Mouse (Mus musculus) ovary, adult 18-20 months (tissue): ENCODE results near the gene Gnao1.

Experiments
- DNase-seq: peaks from one replicate; pipeline ENCODE4 v3.0.0; 2022; ENCODE audit warnings: low spot score, mixed read lengths

The Gnao1 gene

DNA sequence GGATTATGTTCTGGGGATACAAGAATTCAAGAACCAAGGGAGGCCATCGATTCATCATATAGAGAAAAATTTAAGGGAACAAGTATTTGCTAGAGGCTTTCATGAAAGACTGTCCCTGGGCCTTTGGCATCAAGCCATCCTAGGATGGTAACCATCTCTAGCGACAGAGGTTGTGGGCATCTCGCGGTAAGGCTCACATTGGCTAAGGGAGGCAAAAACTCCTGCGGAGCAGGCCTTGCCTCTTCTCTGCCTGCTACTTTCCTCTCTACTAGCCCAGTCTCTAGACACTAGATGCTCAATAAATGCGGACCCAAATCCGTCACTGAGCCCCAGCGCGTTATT is at the start of gene Gnao1:
TSS of gene Gnao1 (plus strand) at position 281 of the 342 bp plus-strand sequence.
- peak; percentile 25 for DNase-seq

DNA sequence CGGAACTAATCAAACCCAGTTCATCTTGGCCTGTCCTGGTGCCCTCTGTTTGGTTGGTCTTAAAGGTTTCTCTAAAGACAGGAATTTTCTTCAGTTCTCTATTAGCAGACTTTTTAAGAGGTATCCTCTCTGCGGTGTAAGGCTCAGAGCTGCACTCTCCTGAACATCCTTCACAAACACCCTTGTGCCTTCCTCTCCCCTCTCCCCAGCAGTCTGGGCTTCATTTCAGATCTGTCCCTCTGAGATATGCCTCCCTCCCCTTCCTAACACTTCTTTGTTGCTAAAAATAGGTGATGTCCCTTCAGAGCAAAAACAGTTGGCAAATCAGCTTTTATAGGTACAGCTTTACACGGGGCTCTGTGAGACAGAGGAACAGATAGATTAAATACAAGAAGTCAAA is 32.2 kb upstream of the Gnao1 start:
- DNase-seq: no peak

DNA sequence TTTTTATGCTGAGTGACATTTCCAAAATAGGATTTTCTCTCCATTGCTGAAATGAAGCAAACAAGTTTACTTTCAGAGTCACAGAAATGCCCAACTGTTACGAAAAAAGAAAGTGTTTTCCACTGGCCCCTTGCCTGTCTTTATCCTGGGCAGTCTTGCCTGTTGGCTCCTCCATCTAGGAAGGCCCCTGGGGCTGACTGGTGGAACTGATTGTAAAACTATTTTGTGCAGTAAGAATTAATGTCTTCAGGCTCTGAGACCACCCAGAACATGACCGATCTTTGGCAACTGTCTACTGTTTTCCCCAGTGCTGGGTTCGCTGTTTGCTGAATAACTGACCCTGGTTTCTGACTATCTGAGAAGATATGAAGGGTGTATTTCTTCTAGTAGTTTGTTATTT is 540 bp upstream of the Gnao1 start:
- no peak for DNase-seq

DNA sequence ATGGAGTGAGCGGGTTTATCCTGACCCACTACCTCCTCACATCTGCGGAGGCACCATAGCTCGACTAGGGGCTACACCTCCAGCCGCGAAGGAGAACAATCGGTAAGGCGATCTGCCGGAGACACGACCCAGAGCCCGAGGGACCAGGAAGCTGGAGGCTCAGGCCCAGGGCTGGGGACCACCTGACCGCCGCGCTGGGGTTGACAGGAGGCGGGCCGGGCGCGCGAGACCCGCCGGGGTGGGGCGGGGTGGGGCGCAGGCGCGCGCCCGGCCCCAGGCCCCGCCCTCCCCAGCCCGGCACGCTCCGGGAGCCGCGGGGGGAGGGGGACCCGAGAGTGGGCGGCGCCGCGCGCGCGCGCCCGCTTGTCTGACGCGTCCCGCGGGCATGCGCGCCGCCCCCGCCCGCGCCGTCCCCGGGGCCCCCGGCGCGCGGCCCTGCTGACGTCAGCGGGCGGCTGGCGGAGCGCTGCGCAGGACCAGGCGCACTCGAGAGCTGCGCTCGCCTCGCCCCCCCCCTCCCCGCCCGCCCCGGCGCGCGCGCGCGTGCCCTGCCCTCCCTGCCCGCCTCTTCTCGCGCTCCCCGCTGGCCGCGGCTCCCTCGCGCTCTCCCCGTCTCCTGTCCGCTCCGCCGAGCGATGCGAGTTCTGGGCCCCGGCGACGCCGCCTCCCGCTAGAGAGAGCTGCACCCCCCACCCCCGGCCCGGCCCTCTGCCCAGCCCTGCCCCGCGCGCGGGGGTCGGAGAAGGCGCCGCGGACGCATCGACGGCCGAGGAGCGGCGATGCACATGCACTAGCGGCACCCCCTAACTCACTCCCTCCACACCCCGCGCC is 477 bp downstream of the Gnao1 start:
- DNase-seq: peak; percentile 76

DNA sequence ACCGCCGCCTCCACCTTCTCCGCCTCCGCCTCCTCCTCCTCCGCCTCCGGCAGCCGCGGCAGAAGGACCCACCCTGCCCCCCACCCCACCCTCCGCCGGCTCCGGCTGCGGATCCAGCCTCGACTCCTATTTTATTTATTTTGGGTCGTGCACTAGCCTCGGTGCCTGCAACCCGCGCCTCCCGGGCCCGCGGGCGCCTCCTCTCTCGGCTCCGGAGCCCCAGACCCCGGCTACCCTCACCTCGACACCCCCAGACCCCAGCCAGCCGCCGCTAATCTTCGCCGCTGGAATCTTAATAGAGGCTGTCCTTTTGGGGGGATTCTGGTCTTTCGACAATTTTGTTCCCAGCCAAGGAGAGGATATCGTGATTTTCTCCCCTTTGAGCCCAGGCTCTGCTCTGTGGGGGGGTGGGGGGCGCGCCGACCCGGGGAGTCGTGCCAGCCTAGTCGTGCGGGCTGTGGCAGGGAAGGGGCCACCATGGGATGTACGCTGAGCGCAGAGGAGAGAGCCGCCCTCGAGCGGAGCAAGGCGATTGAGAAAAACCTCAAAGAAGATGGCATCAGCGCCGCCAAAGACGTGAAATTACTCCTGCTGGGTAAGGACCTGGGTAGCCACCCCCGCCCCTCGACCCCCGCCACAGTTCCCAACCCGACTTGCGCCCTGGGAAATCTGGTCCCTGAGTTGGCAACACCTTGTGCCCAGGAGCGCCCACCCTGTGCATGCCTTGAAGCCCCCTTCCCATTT is 1.3 kb downstream of the Gnao1 start:
- no peak for DNase-seq

DNA sequence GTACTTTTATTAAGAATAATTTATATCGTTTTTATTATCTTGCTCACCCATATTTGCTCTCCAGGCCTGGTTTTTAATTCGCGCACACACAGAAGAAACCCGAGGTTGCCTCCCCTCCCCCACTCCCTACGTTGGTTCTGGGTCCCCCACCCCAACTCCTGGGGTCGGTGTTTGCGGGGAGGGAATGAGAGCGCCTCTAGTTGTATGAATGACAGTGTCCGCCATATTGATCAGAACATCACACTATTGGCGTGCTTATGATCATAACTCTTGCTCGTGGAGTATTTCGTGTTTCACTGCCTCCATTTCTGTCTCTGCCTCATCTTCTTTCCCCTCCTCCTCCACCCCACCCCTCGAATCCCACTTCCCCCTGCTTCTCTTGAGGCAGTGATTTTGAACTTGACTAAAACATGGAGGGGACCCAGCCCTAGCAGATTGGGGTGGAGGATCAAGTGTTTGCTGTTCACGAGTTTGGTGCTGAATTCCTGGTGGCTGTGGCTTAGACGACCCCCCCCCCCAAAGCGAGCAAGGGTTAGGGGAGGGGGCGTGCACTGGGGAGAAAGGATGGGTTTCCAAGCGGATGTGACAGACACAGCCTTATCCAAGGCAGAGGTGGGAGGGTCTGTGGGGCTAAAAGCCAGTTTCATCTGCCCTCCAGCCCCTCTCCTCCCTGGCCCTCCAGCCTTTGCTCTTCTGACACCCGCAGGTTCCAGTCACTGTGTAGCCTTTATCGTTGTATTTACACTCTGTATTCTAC is 2.1 kb downstream of the Gnao1 start:
- no peak for DNase-seq

DNA sequence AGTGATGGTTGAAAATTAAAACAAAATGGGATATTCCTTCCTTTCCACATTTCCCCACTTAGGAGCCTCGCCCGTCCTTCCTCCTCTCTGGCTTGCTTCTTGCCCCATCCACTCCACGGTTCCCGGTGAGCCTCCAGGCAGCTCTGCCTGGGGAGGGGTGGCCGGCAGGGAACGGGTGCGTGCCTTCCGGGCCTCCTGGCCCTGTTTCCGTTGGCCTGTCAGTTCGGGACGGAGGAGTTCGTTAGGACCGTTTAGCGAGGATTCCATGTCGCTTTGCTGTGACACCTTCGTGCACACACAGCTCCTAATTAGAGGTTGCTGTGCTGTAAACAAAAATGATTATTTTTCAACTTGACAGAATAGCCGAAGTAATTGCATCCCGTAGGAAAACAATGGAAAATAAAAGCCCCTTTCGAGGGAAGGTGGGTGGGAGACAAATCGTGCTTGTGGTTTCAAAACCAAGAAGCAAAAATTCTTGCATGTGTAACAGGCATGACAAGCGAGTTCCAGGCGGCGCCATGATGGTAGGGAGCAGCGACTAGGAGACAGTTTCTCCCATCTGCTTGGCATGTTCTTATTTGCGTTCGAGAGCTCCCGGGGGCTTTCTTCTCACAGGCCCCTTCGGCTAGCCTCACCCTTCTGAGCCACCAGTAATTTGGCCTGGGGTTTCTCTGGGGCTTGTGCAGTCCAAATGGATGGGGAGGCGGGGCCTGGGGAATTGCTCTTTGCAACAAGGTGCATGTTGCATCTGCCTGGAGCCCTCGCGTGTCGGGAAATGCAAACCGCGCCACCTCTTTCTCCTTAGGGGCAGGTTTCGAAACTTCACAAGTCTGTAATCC is 3.0 kb downstream of the Gnao1 start:
- no peak for DNase-seq

DNA sequence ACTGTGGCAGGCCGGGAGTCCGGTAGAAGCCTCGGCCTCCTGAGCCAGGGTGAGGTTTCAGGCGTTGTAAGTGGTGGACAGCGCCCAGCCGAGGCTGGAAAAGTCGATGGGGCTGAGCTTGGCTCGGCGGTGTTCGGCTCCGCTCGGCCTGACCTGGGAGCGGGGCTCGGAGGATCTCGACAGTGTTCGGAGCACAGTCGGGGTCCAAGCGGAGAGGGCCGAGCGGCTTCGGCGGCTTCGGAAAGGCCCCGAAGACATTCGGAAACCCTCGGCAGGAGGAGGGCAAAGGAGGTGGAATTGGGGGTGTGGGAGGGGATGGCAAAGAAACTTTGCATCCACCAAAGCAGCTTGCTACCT is 3.6 kb downstream of the Gnao1 start:
- DNase-seq: peak; percentile 82

DNA sequence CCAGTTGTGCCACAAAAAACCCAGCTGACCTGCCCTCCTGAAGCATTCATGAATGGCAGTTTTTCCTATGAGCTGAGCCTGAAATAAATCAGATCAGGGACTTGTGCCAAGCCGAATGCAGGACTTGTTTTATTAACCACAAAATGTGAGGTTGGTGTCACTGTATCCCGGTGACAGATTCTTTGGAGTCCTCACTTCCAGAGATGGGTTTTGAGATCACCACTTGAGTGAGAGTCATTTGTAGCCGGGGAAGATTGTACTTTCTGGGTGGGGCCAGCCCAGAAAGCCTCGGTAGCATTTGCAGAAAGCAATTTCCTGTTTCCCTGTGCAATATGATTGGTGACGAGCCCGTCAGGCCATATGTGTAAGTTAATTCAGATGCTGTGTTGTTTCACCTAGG is 4.5 kb downstream of the Gnao1 start:
- no peak for DNase-seq

DNA sequence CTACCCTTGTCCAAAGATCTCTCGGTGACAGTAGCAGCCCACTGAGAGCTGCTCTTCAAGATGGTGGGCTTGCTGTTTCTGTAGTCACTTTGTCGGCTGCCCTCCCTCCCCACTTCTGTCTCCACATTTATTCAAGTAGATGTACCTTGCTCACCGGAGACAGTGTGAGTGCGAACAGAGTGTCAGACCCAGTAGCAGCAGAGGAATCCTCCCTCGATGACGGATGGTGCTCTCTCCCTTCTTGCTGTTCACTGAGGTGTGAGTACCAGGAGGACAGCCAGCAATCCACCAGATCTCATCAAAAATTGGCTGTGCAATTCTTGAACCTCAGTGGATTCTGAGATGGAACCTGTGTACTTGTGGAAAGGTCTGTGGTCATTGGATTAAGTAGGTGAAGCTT is 6.5 kb downstream of the Gnao1 start:
- DNase-seq: no peak

DNA sequence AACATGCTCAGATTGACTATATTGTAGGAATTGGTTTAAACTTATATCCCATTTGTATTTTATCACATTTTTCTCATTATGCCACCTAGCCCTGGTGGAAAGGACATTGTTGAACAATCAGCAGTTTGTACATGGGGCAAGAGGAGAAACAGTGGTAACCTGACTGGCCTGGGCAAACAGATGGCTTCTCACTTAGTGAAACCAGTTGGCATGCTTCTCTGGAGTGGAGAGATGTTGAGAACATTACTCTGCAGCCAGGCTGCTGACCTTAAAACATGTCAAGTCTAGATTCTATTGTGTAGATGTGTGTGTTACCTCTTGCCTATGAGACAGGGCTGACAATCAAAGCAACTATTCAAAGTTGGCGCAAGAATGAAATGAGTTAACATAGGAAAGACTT is 7.6 kb downstream of the Gnao1 start:
- no peak for DNase-seq

DNA sequence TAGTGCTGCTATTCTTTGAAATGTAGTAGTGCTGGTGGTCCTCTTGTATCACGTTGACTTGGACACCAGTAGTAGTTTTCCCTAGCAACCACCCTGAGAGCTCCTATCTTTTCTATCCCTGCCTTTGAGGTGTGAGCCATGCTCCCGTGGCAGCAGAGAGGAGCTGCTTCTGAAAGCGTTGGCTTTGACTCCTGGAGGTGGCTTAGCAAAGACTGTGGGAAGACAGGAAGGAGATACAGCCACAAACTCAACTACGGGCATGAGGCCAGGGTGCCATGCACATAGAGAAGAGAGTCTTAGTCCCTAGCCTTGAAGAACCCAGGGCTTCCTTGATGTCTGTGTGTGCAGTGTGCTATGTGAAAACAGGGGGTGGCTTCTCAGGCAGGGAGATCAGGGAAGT is 10.2 kb downstream of the Gnao1 start:
- DNase-seq: no peak

DNA sequence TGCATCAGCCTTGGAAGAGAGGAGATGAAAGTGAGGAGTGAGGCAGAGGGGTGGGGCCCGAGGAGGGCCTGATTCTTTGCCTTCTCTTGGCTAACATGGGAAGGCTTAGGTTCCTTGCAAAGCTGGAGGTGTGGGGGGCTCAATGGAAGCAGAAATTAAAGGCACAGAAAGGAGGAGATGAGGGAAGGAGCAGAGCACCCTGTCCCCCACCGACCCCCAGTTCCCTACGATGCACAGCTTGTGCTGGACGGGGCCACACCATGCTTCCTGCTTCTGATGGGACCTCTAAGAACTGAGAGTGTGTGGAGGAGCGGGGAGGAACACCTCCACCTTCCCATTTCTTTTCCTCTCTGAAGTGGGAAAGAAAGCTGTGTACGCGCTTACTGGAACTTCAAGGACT is 11.6 kb downstream of the Gnao1 start:
- no peak for DNase-seq

DNA sequence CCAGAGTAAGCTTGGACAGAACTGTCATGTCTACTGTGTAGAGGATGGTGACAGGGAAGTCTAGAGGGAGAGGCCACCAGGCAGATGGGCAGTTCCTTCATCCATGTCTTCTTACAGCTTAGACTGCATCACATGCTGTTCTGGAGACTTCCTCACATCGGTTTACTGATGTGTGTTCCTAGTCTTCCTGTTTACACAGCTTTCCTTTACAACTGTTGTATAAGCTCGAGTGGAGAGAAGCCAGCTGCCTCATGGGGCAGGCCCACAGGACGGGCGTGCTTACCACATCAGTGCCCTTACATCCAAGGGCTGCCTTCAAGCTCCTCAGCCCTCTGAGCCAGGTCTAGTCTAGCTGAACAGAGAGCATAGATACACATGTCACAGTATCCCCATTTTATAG is 15.6 kb downstream of the Gnao1 start:
- no peak for DNase-seq

DNA sequence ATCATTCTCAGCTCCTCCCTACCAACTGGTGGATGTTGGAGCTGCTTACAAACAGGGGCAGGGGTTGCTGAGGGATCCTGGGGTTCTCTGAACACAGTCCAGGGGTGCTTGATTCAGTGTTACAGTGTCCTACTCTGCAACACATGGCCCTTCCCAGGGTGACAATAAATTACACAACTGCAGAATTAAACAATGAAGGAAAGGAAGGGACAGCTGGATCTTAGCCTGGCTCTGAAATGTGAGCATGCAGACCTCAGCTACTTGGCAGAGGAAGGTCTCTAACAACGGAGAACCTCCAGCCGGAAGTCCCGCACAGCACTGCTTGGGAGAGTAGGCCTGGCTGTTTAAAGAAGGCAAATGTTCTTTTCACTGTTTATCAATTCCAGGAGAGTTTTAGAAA is 20.9 kb downstream of the Gnao1 start:
- DNase-seq: no peak

DNA sequence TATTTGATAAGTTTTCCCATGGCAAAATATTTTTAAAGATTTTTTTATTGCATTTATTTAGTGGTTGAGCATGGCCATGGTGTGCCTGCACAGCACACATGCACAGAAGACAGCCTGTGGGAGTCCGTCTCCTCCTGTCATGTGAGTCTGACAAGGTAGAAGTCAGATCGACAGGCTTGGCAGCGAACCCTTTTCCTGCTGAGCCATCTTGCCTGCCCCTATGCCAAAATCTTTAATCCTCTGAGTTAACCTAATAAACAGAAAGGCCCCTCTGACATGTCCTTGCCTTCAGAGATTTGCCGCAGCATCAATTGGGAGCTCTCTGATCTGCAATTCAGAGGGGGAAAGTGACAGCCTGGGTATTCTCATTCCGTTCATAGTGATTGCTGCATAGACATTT is 26.0 kb downstream of the Gnao1 start:
- DNase-seq: no peak

DNA sequence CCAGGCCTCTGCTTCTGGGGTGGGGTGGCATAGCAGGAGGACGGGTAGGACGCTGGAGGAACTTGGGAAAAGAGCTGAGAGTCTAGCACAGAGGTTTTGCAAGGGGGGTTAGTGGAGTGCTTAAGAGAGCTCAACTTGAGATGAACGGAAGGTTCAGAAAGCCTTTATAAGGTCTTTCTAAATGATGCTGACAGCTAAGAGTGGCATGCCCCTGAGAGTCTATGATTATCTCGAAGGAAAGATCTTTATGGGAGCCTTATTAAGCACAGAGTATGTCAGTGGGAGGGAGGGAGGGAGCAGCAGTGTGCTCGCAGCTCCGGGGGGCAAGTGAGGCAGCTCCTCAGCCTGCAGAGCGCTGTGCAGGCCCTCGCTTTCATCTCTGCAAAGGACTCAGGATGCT is 29.3 kb downstream of the Gnao1 start:
- no peak for DNase-seq

DNA sequence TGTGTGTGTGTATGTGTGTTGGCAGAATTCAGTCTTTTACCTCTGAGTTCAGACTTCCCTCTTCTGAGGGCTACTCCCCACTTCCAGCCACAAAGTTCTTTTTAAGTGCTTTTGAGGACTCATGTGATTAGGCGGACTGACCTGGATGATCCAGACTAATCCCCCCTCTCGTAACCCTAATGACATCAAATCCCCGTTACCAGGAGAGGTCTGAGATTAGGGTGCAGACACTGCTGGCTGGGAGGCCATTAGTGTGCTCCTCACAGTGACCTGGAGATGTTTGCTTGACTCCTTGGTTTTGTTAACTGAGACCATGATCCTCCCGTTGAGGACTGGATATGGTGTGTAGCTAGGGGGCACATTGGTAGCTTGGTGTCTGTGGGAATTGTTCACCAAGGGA is 30.7 kb downstream of the Gnao1 start:
- DNase-seq: no peak

DNA sequence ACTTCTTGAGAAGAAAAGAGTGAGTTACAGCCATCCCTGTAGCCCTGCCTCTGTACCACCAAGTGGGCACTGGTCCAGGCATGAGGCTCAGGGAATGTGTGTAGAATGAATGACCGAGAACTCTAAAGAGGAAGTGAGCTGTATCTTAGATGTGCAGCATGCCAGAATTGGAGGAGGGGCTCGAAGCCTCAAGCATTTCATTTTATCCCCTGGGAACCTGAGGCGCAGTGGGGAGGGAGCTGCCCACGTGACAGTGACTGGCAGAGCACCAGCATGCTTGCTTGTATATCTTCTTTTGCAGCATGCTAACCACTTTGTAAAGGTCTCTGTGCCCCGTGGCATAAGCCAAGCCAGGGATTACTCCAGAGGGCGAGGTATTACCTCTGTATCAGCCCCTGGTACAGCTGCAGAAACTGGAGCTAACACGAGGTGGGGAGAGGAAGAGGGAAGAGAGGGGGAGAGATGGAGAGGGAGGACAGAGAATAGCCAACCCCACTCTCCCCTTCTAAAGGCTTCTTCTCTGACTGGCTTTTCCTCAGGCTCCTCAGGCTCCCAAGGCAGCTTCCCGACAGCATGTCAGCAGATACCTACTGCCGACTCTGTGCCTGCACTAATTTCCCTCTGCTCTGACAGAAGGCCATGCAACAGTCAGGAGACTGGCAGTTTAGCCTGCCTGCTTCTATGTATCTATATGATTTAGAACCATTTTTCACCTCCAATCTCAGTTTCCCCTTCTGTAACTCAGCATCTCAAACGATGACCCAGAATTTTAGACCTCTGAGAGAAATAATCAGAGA is 31.4 kb downstream of the Gnao1 start:
- peak; percentile 12 for DNase-seq

DNA sequence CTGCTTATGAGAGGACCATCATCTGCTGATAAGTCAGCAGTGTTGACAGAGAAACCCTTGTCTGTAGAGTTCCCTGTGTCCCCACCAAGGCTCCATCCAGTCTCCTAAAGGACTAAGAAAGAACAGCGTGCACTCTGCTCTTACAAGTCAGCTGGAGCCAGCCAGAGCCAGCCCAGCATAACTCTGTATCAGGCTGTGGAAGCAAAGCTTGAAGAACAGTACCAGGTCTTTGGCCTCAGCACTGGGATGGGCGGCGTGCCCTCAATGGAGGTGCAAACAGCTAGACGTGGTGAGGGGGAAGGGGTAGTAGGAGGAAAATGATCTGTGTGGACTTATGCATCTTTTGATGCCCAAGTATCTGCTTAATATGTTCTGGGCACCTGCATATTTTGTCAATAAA is 32.8 kb downstream of the Gnao1 start:
- DNase-seq: no peak

DNA sequence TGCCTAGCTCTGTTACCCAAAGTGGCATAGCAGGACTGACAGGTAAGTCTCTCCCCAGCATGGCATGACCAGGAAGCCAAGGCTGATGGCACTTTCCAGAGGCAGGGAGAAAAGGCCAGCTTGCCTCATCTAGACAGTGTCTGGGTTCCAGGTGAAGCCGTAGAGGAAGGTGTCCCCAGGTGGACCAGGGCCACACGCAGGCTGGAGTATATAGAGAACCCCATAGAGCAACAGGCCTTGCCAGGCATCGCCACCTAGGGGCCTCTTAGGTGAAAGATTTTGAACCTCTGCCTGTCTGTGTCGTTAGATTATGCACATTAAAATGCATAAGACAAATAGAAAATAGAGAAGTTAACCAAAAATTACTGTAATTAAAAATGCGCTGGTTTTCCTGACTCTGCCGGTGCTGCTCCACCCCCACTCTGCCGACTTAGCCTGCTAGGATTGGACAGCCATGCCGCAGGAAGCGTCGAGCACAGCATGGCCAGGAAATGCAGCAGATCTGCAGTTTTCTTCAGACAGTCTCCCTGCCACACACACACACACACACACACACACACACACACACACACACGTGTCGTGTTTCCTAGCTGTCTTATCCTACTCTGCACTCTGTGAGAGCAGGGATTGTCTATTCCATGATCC is 34.2 kb downstream of the Gnao1 start:
- no peak for DNase-seq
